Mouse (Mus musculus) cerebellum, adult 2 months (tissue): ENCODE data around the gene Dad1. TPM values are rescaled to one million over a fixed set of nuclear protein-coding genes. Genes with fewer than 3 reads are reported as not detected.

Experiments
- DNase-seq, 2 experiments: peaks; one replicate each; pipeline ENCODE4 v3.0.0; 2021
- H3K27ac ChIP-seq: fragments of 200-500 bp; 2 replicates; pipeline ENCODE4 v1.5.1; 2012; ENCODE audit warnings: low read length, control low read depth, inconsistent platforms; ENCODE audit not compliant: insufficient read depth
- H3K27me3 ChIP-seq: fragments of 200-500 bp; 2 replicates; pipeline ENCODE4 v1.6.1; 2012; ENCODE audit warnings: inconsistent platforms, mild to moderate bottlenecking, low read length, moderate library complexity; ENCODE audit not compliant: control insufficient read depth, insufficient read depth
- H3K4me1 ChIP-seq: fragments of 200-500 bp; 2 replicates; pipeline ENCODE4 v1.6.1; 2011; ENCODE audit warnings: low read length; ENCODE audit not compliant: control insufficient read depth, insufficient read depth
- H3K4me3 ChIP-seq: fragments of 200-500 bp; replicated peaks from 2 replicates; pipeline ENCODE3; 2011; ENCODE audit warnings: mild to moderate bottlenecking, low read depth, low read length, control low read depth; ENCODE audit not compliant: insufficient read depth
- CTCF ChIP-seq: fragments of 200-500 bp; IDR thresholded peaks from 2 replicates; pipeline ENCODE4 v1.5.1; 2011; ENCODE audit warnings: low read depth, mild to moderate bottlenecking, control low read depth, low read length, moderate library complexity, borderline replicate concordance; ENCODE audit not compliant: insufficient read depth
- POLR2A ChIP-seq: fragments of 200-500 bp; IDR thresholded peaks from 2 replicates; pipeline ENCODE4 v1.6.1; 2011; ENCODE audit warnings: low read length, control low read depth, borderline replicate concordance; ENCODE audit not compliant: insufficient read depth
- WGBS: fragments of 180-500 bp; shearing (Covaris S2); methylation state at CpG from one replicate; pipeline ENCODE4 v1.1.7; 2018; 5-methylcytosine and 5-hydroxymethylcytosine counted together
- polyA plus RNA-seq: library from polyadenylated mRNA; depleted of rRNA; stranded (reverse); fragments of >200 nt; gene quantifications from 2 replicates; pipeline ENCODE4 v1.2.3, GENCODE M21; 2012

Gene Dad1
- polyA plus RNA-seq, 1 experiment = 254 TPM

DNA sequence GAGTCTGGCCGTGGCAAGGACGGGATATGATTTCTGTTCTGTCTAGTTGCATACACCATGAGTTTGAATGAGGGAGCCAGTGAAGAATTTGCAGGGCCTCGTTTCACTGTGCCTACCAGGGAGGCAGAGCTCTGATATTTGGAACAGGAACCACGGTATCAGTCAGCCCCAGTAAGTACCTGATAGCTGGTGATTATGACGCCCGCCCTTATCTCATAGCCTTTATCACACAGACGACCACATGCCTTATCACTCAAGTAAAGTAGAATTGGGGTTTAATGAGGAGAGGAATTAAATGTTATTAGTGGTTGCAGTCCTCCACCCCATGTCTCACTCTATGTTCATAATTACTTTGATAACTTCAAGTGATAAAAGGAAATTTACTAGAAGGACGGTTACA is 49.6 kb downstream of the Dad1 start:
- Histone ChIP-seq H3K27me3 (no peaks in the 10 kb centered on the region), H3K4me1 (no peaks in the 10 kb centered on the region), H3K4me3 (no peak overlapping the region), H3K27ac (no peak overlapping the region)
- DNase-seq = no peak
- TF ChIP-seq CTCF (no peak), POLR2A (no peak)
- 92% methylated on average over 8 of the region's 8 CpGs for WGBS

GRCm38 (mm10) chr14:54203776-54204175 is 50.1 kb downstream of the Dad1 start:
- Histone ChIP-seq H3K27me3 (no peaks in the 10 kb centered on the region), H3K4me3 (no peak overlapping the region), H3K27ac (no peak overlapping the region), H3K4me1 (no peaks in the 10 kb centered on the region)
- TF ChIP-seq CTCF (no peak), POLR2A (no peak)
- WGBS = 85% methylated on average over 10 of the region's 10 CpGs
- no peak for DNase-seq

DNA sequence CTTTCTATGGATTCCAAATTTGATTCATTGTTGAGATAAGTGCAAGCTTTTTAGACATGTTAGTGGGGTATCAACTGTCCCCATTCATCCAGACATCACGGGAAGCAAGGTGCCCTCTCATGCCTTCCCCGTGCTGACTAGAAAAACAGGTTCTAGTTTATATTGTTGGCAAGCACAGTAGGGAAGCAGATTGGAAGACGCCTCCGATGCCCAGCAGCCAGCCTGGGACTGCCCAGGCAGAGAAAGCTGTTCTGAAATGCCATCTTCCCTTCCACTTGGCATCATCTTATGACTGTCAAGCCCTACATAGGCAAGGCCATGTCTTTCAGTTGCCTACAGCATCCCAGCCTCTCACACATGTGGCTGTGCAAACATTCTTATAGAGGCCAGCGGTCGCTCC is 50.7 kb downstream of the Dad1 start:
- TF ChIP-seq CTCF = no peak
- no peak for TF ChIP-seq POLR2A
- no peak for DNase-seq
- no peak overlapping the region for H3K27ac ChIP-seq
- 53% methylated on average over 6 of the region's 6 CpGs for WGBS
- H3K4me3 ChIP-seq = no peak overlapping the region
- H3K27me3 ChIP-seq = no peaks in the 10 kb centered on the region
- no peaks in the 10 kb centered on the region for H3K4me1 ChIP-seq

- TF ChIP-seq POLR2A = no peak
- TF ChIP-seq CTCF = no peak
- H3K4me3 ChIP-seq = no peak overlapping the region
- no peaks in the 10 kb centered on the region for H3K4me1 ChIP-seq
- 79% methylated on average over 8 of the region's 8 CpGs for WGBS
- no peak overlapping the region for H3K27ac ChIP-seq
- no peak for DNase-seq
- no peaks in the 10 kb centered on the region for H3K27me3 ChIP-seq
Observed at GRCm38 (mm10) chr14:54200363-54200762, 53.5 kb downstream of the Dad1 start.

- Histone ChIP-seq H3K4me1 (no peaks in the 10 kb centered on the region), H3K4me3 (no peak overlapping the region), H3K27ac (no peak overlapping the region), H3K27me3 (no peaks in the 10 kb centered on the region)
- 88% methylated on average over 8 of the region's 8 CpGs for WGBS
- TF ChIP-seq CTCF = no peak
- no peak for TF ChIP-seq POLR2A
- DNase-seq = no peak
Observed at GRCm38 (mm10) chr14:54199662-54200061, 54.2 kb downstream of the Dad1 start.

GRCm38 (mm10) chr14:54197740-54198139 is 56.2 kb downstream of the Dad1 start:
- Histone ChIP-seq H3K4me1 (no peaks in the 10 kb centered on the region), H3K4me3 (no peak overlapping the region), H3K27ac (no peak overlapping the region), H3K27me3 (no peaks in the 10 kb centered on the region)
- TF ChIP-seq POLR2A (no peak), CTCF (no peak)
- no peak for DNase-seq
- WGBS = 62% methylated on average over 3 of the region's 3 CpGs

- WGBS = 57% methylated on average over 6 of the region's 6 CpGs
- Histone ChIP-seq H3K4me3 (no peak overlapping the region), H3K27me3 (no peaks in the 10 kb centered on the region), H3K4me1 (no peaks in the 10 kb centered on the region), H3K27ac (no peak overlapping the region)
- TF ChIP-seq CTCF = no peak
- no peak for DNase-seq
Observed at GRCm38 (mm10) chr14:54195838-54196423, 58.0 kb downstream of the Dad1 start.

DNA sequence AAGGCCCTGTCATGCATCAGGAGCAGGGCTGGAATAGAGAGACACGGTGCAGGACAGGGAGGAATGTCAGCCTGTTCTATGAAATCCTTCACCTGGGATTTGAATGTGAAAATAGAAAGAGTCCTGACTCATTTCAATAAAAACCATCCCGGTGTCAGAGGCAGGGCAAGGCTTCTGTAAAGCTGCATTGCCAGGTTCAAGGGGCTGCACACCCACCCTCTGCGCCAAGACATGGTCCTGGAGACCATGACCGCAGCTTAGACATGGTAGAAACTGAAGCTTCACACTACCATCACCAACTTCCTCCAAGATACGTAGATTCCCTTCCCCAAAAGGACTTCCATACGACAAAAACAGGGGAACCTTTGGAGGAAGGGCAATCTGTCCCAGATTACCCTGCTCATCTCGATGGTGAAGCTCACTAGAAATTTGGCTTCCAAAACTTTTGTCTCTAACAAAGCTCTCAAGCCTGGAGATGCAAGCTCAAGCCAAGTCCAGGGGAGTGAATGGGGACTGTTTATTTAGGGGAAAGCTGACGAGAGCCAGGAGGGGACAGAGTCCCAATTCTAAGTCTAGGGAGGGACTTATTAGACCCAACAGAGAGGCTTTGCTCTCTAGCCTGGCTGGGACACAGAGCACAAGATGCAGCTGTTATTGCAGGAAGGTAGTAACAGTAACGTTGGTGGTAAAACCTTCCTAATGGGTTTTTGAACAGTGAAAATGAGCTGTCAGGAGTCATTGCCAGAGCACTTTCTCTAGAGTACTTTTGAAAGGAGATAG is 60.4 kb downstream of the Dad1 start:
- H3K4me1 ChIP-seq = no peaks in the 10 kb centered on the region
- DNase-seq = no peak
- 85% methylated on average over 9 of the region's 9 CpGs for WGBS
- no peak for TF ChIP-seq CTCF
- no peak for TF ChIP-seq POLR2A
- no peak overlapping the region for H3K4me3 ChIP-seq
- H3K27ac ChIP-seq = no peak overlapping the region; the same call in 1 of the 2 replicates
- no peaks in the 10 kb centered on the region for H3K27me3 ChIP-seq
